Mouse (Mus musculus) intestine, embryonic 16.5 days (tissue): Measurements from ENCODE around the gene Ndufs2. TPM values are rescaled to one million over a fixed set of nuclear protein-coding genes. Genes with fewer than 3 reads are reported as not detected.

ENCODE experiments used
- ATAC-seq: fragments of 200-750 bp; cut with Nextera tagmentation; 2 replicates; pipeline ENCODE4 v1.8.0; 2017; ENCODE audit warnings: moderate TSS enrichment, moderate library complexity
- H3K27ac ChIP-seq: fragments of 300-500 bp; sonication (generic); 2 replicates; pipeline ENCODE4 v1.5.1; 2014; ENCODE audit warnings: mild to moderate bottlenecking, low read length
- H3K27me3 ChIP-seq: fragments of 300-500 bp; sonication (generic); replicated peaks from 2 replicates; pipeline ENCODE4 v1.6.1; 2014; ENCODE audit warnings: low read length, control low read depth, mixed read lengths; ENCODE audit not compliant: control insufficient read depth, insufficient read depth
- H3K36me3 ChIP-seq: fragments of 300-500 bp; sonication (generic); 2 replicates; pipeline ENCODE4 v1.6.1; 2014; ENCODE audit warnings: low read length, control low read depth; ENCODE audit not compliant: control insufficient read depth, insufficient read depth
- H3K4me1 ChIP-seq: fragments of 300-500 bp; sonication (generic); 2 replicates; pipeline ENCODE4 v1.6.1; 2014; ENCODE audit warnings: low read length, control low read depth, mixed read lengths; ENCODE audit not compliant: control insufficient read depth, insufficient read depth
- H3K4me2 ChIP-seq: fragments of 300-500 bp; sonication (generic); 2 replicates; pipeline ENCODE4 v1.6.1; 2014; ENCODE audit warnings: low read depth, low read length, control low read depth
- H3K4me3 ChIP-seq: fragments of 300-500 bp; sonication (generic); 2 replicates; pipeline ENCODE4 v1.5.1; 2014; ENCODE audit warnings: mild to moderate bottlenecking, low read length
- H3K9ac ChIP-seq: fragments of 300-500 bp; sonication (generic); 2 replicates; pipeline ENCODE4 v1.6.1; 2014; ENCODE audit warnings: low read depth, low read length
- H3K9me3 ChIP-seq: fragments of 300-500 bp; sonication (generic); 2 replicates; pipeline ENCODE4 v1.6.1; 2016; ENCODE audit warnings: low read length, control low read depth; ENCODE audit not compliant: control insufficient read depth
- whole genome bisulfite sequencing: fragments of 180-500 bp; shearing (Covaris S2); extraction: QIAGEN DNeasy Blood & Tissue Kit; methylation state at CpG from one replicate; pipeline ENCODE4 v1.1.7; 2014; 5-methylcytosine and 5-hydroxymethylcytosine counted together
- polyA plus RNA-seq: library from polyadenylated mRNA; unstranded; fragments of >200 nt; fragmentation: Nextera tagmentation; extraction: Ambion mirVana; gene quantifications from 2 replicates; pipeline ENCODE4 v1.2.1, GENCODE M21; 2015

Ndufs2 gene
- 339 and 373 TPM in 2 replicates for polyA plus RNA-seq

DNA sequence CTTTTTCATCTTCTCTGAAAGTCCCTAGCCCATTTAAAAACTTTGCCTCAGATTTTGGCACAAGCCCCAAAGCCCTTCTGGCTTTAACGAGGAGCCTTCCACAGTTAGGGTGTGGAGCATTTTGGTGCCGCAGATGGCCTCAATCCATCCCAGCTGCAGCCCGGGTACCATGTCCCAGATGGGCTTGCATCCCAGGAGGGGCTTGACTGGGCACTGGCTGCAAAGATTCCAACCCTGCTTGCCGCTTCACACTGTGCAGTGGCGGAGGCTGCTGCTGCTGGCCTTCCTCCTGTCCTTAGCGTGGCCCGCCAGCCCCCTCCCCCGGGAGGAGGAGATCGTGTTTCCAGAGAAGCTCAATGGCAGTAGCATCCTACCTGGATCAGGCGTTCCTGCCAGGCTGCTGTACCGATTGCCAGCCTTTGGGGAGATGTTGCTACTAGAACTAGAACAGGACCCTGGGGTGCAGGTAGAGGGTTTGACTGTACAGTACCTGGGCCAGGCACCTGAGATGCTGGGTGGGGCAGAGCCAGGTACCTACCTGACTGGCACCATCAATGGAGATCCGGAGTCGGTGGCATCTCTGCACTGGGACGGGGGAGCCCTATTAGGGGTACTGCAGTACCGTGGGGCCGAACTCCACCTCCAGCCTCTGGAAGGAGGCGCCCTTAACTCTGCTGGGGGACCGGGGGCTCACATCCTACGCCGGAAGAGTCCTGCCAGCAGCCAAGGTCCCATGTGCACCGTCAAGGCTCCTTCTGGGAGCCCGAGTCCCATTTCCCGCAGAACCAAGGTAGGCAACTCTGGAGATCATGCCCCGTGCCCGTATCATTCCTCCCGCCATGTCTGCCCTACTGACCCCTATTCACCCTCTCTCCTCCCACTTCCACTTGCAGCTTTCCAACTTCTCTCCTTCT is at the start of gene Ndufs2:
Ndufs2 (minus strand) TSS at position 709 of the 914 bp plus-strand sequence.
- Histone ChIP-seq H3K36me3 (no peaks in the 10 kb centered on the region), H3K4me1 (peaks cover 41% of the 10 kb centered on the region)
- no peak for ATAC-seq

DNA sequence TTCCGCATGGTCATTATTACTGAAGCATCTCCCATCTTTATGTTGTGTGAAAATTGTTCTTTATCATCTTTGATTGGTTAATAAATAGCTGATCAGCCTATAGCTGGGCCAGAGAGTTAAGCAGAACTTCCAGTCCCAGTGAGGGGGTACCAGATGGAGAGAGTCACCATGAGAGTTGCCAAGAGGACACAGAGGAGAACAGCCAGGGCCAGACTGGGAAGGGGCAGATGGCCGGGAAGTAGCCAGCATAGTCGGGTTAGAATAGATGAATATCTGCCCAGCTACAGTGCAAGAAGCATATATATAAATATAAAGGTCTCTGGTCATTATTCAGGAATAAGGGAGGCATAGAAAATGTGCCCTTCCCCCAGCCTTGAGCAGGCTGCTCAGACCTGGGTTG is 47.0 kb upstream of the Ndufs2 start:
- 66% methylated on average over 3 of the region's 3 CpGs for WGBS
- no peak for ATAC-seq
- H3K27ac ChIP-seq: no peak overlapping the region
- no peak overlapping the region for H3K4me2 ChIP-seq
- H3K4me1 ChIP-seq: 0 out of 2 replicates have a peak, but pooled peaks cover 2% of the 10 kb centered on the region
- H3K9me3 ChIP-seq: no peaks in the 10 kb centered on the region
- H3K9ac ChIP-seq: no peak overlapping the region
- H3K36me3 ChIP-seq: no peaks in the 10 kb centered on the region
- H3K4me3 ChIP-seq: no peak overlapping the region
- no peaks in the 10 kb centered on the region for H3K27me3 ChIP-seq

More for the DNA sequence above, at the start of gene Ndufs2:
- 29% methylated on average over 26 of the region's 26 CpGs for WGBS
- Histone ChIP-seq H3K9ac (peak within 1 kb of the TSS; percentile 46), H3K27me3 (no peaks in the 10 kb centered on the region; the same call in 1 of the 2 replicates), H3K9me3 (no peaks in the 10 kb centered on the region), H3K27ac (peak within 1 kb of the TSS; percentile 75), H3K4me2 (peak within 1 kb of the TSS; percentile 49), H3K4me3 (peak within 1 kb of the TSS; percentile 40)

DNA sequence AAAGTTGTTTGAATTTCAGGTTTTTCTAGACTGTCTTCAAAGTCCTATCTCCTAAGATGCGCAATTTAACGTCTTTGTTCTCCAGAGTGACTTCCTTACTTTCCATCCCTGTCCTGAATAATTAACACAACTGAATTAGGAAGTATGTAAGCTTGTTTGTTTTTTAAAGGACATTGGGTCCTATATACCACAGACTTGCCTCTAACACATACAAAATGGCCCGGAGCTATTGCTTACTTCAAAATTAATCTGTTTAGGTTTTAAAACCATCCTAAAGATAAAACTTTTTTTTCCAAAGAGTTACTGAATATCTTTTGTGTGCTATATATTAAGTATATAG is 43.8 kb upstream of the Ndufs2 start:
- 10% methylated on average over 3 of the region's 3 CpGs for WGBS
- Histone ChIP-seq H3K9ac (peak overlapping the region; percentile 89), H3K27me3 (no peaks in the 10 kb centered on the region), H3K36me3 (no peaks in the 10 kb centered on the region), H3K4me2 (peak overlapping the region; percentile 46), H3K4me3 (peak overlapping the region; percentile 78), H3K9me3 (no peaks in the 10 kb centered on the region), H3K27ac (peak overlapping the region; percentile 98), H3K4me1 (0 out of 2 replicates have a peak, but pooled peaks cover 3% of the 10 kb centered on the region)
- ATAC-seq: peak; percentile 11; the same call in 1 of the 2 replicates

DNA sequence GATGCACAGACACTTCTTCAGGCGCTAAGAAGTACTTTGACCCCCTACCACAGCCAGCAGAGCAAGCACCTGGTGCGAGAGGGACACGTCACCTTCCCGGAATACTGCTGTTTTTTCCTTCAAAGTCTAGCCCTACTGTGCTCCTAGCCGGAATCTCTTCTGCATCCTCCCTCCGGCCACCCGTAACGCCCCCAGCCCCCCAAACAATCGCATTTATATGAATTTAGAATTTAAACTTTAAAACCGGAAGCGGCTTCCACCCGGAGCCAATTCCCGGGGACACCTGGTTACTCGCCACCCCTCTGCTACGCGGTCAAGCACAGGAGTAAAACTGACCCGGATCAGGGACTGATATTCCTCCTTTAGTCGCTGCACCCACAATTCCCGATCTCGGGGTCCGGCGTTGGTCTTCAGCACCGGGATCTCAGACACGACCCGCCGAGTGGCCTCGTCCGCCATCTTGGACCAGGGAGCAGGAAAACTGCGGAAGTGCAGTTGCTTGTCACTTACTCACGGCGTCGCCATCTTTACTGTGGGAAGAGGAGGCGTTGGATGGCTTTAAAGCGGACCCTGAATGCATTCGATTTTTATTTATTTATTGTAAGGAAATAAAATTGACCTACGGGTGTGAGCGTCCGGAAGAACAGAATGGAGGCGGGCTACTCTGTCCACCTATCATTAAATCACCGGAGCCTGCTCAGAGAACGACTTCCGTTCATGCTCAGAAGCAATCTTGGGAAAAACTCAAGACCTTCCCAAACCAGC is 43.3 kb upstream of the Ndufs2 start, which contains the start of gene Ufc1:
Ufc1 (minus strand) TSS at position 727 of the 765 bp plus-strand sequence.
- no peaks in the 10 kb centered on the region for H3K9me3 ChIP-seq
- H3K4me3 ChIP-seq: peak within 1 kb of the TSS; percentile 78
- peak within 1 kb of the TSS; percentile 84 for H3K4me2 ChIP-seq
- H3K27me3 ChIP-seq: no peaks in the 10 kb centered on the region
- peak; percentile 85 for ATAC-seq
- peak within 1 kb of the TSS; percentile 89 for H3K9ac ChIP-seq
- no peaks in the 10 kb centered on the region for H3K36me3 ChIP-seq
- H3K27ac ChIP-seq: peak within 1 kb of the TSS; percentile 98
- H3K4me1 ChIP-seq: 0 out of 2 replicates have a peak, but pooled peaks cover 3% of the 10 kb centered on the region
- under 1% methylated on average over 42 of the region's 42 CpGs for WGBS

DNA sequence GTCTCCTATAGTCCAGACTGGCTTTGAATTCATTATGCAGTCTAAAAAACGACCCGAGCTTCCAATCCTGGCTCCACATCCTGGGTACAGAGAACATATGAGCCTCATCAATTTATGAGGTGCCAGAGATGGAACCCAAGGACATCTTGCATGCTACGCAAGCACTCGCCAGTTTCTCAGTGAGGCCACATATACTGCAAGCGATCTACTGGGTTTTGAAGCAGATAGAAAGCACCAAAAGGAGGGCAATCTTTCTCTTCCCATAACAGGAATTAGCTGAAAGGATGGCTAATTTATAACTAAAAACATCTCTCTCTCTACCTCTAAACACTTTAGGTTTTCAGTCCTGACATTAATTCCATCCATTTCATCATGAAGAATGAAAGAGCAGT is 42.7 kb upstream of the Ndufs2 start:
- H3K9me3 ChIP-seq: no peaks in the 10 kb centered on the region
- H3K27me3 ChIP-seq: no peaks in the 10 kb centered on the region
- H3K27ac ChIP-seq: peak overlapping the region; percentile 98
- 30% methylated on average over 5 of the region's 5 CpGs for WGBS
- no peaks in the 10 kb centered on the region for H3K36me3 ChIP-seq
- ATAC-seq: no peak
- H3K9ac ChIP-seq: peak overlapping the region; percentile 89
- peak overlapping the region; percentile 84 for H3K4me2 ChIP-seq
- H3K4me1 ChIP-seq: 0 out of 2 replicates have a peak, but pooled peaks cover 3% of the 10 kb centered on the region
- H3K4me3 ChIP-seq: peak overlapping the region; percentile 78

DNA sequence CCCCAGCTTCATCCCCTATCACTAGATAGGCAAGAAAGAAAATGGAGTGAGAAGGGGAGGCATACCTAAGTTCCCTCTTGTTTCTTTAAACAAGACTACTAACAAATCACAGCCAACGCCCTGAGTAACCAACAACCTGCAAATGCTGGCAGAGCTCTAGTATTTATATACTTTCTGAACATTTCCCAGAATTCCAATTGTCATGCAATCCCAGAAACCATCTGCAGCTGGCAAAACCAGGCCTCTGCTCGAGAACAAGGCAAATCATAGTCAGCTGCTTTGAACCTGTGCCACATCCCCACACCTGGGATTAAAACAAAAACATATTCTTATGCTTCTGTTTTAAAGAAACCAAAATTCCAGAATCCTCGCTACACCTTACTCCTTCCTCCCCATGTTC is 42.2 kb upstream of the Ndufs2 start:
- Histone ChIP-seq H3K4me1 (0 out of 2 replicates have a peak, but pooled peaks cover 3% of the 10 kb centered on the region), H3K36me3 (no peaks in the 10 kb centered on the region), H3K4me3 (peak overlapping the region; percentile 78), H3K4me2 (peak overlapping the region; percentile 84), H3K9me3 (no peaks in the 10 kb centered on the region), H3K9ac (no peak overlapping the region), H3K27ac (no peak overlapping the region), H3K27me3 (no peaks in the 10 kb centered on the region)
- ATAC-seq: no peak
- 77% methylated on average over 3 of the region's 3 CpGs for WGBS

DNA sequence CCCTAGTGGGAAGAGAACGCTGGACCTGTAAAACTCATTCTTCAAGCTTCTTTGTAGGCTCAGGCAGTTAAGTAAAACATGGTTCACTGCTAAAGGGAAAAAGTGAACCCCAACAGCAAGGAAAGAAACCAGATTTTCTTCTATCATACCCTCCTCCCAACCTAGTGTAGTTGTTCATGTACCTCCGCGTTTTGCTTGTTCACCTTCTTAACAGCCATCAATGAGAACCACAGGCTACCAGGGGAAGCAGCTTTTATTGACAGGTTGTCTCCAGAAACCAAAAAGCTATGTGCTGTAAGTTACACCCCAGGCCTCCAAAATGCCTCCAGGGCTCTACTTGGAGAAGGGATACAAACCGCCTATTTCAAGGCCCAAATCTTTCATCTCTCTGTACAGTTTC is 37.1 kb upstream of the Ndufs2 start:
- H3K4me3 ChIP-seq: no peak overlapping the region; the same call in 1 of the 2 replicates
- no peak for ATAC-seq
- H3K36me3 ChIP-seq: peaks cover 8% of the 10 kb centered on the region; the same call in 1 of the 2 replicates
- peaks cover 11% of the 10 kb centered on the region for H3K4me1 ChIP-seq
- 0 out of 2 replicates have a peak overlapping the region, but pooled peaks have one; percentile 6 for H3K27ac ChIP-seq
- WGBS: 61% methylated on average over 4 of the region's 4 CpGs
- H3K4me2 ChIP-seq: no peak overlapping the region
- no peaks in the 10 kb centered on the region for H3K27me3 ChIP-seq
- no peaks in the 10 kb centered on the region for H3K9me3 ChIP-seq
- no peak overlapping the region for H3K9ac ChIP-seq

DNA sequence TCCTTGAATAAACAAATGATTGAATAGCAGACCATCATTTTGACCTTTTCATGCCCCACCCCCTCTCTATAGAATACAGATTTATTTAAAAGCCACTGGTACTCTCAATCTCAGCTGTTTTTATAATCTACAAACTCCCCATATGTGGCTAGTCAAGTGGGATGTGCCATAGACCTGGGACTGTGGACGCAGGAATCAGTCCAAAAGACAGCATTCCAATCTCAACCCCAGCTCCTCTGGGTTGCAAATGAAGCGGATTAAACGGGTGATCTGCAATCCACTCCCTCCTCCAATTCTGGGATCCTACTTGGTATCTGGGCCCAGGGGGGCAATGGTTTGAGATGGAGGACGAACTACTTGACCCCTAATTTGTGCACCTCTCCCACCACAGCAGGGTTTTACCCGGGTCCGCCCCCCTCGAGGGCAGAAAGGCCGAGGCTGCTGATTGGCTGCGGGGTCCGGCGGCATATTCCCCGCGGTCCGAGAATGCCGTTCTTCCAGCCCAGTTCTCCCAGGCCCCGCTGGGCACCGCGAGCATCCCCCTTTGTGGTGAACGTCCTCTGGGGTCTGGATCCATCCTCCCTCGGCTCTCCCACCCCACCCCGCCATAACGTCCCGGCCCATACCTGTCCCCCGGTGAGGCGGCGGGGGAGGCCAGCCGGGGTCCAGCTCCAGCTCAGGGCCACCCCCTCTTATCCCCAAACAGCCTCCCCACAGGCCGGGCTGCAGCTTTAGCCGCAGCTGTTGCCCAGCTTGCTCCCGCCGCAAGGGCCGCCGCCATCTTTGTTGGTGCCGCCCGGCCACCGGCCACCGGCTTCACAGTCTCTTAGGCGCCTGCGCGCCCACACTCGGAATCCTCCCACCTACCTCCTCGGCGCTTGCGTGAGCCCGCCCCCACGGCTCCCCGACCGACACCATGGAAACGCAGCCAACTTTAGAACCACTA is 36.2 kb upstream of the Ndufs2 start, which contains the start of gene Usp21:
Usp21 (minus strand) TSS at position 856 of the 946 bp plus-strand sequence.
- no peaks in the 10 kb centered on the region for H3K9me3 ChIP-seq

More for the DNA sequence above, 36.2 kb upstream of the Ndufs2 start, which contains the start of gene Usp21:
- H3K4me3 ChIP-seq: peak within 1 kb of the TSS; percentile 71
- peak within 1 kb of the TSS; percentile 73 for H3K4me2 ChIP-seq
- peaks cover 9% of the 10 kb centered on the region for H3K4me1 ChIP-seq
- ATAC-seq: peak; percentile 95
- no peaks in the 10 kb centered on the region for H3K27me3 ChIP-seq
- H3K27ac ChIP-seq: peak within 1 kb of the TSS; percentile 74
- peaks cover 8% of the 10 kb centered on the region; the same call in 1 of the 2 replicates for H3K36me3 ChIP-seq
- under 1% methylated on average over 45 of the region's 49 CpGs for WGBS
- H3K9ac ChIP-seq: peak within 1 kb of the TSS; percentile 90
